Mouse (Mus musculus): ENCODE data around the gene Olfr314.
"Not testable (repeated sequence)": the region's sequence is repeated elsewhere in the genome, so short reads cannot be mapped to it uniquely, and the experiment has no call there.

The Olfr314 gene

DNA sequence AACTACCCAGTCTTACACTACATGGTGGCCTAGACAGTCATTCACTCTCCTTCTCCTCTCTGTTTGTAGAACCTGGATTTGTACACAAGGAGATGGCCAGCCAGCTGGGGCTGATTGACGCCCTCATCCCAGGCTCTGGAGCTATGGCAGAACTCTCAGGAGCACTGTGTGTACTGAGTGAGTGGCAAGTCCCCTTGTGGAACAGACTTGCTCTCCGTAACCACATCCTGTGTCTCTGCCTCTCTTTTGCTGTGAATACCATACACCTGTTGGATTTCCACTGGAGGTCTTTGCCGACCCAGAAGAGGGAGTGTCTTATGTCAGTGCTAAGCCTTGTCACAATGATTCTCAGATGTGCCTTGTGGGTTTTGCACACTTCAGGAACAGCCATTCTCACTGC is 49.8 kb downstream of the Olfr314 start:
- CTCF ChIA-PET, result not testable (repeated sequence)
